Mouse (Mus musculus) heart, postnatal 14 days (tissue): Measurements from ENCODE around the gene Bcat1. TPM values are rescaled to one million over a fixed set of nuclear protein-coding genes. Genes with fewer than 3 reads are reported as not detected.

Experiments used
- DNase-seq, 2 experiments: peaks; one replicate each; pipeline ENCODE4 v3.0.0; 2021 to 2022
- intact Hi-C: fragments of 180-260 bp; cut with DNase I; formaldehyde crosslinking; loops from one replicate; pipeline ENCODE4 v1.15.1; 2025
- long read RNA-seq, 2 experiments: library from polyadenylated mRNA; stranded (forward); transcript quantifications; one replicate each; pipeline ENCODE4 v2.0.0; 2021
- total RNA-seq, 2 experiments: library from RNA; stranded (reverse); gene quantifications; 2 replicates each; pipeline ENCODE4 v1.2.3; 2021

Bcat1 gene
- 1 to 10 TPM; 2.2 to 2.5 TPM for total RNA-seq
- long read RNA-seq, experiment 1, partial matches to known transcripts: 0 of 6 reads
- long read RNA-seq, experiment 1, other reads (novel, unspliced or antisense): 2 of 6 reads
- long read RNA-seq, experiment 2, partial matches to known transcripts: 0 of 4 reads
- long read RNA-seq, experiment 2, other reads (novel, unspliced or antisense): 1 of 4 reads

- intact Hi-C loops: no loop called here
- DNase-seq: peak; percentile 14 to 17
Observed at GRCm38 (mm10) chr6:145075548-145076224, at the start of gene Bcat1. Gene Bcat1, minus strand, starts transcription at chr6:145076184.

- DNase-seq: peak; percentile 38 to 54
- intact Hi-C loops: loop anchor here (5.0 kb wide), 2 partner anchors 38 to 47 kb away; no protein-coding TSS in a partner anchor
Observed at GRCm38 (mm10) chr6:145125591-145126113, 49.7 kb upstream of the Bcat1 start.

DNA sequence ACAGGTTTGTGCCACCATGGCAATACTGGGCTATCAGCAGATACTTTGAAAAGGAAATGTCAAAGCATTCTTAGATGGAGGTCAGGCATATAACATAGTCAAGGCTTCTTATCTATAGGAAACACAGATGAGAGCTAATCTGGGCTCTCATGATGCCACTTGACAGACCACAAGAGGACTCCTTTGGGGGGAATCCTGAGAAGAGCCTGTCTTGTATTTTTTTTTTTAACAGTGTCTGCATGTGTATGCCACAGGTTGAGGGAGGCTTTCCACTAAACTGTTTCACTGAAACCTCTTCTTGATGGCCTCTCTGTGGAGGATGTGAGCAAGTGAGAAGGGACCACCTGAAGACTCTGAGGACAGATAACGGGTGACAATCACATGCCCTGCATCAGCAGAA lies 48.6 kb upstream of the Bcat1 start:
- DNase-seq: no peak
- intact Hi-C loops: loop anchor here (5.0 kb wide), 2 partner anchors 37 to 48 kb away; no protein-coding TSS in a partner anchor

- intact Hi-C loops: no loop called here
- DNase-seq: no peak
Observed at GRCm38 (mm10) chr6:145123136-145124060, 47.4 kb upstream of the Bcat1 start.

DNA sequence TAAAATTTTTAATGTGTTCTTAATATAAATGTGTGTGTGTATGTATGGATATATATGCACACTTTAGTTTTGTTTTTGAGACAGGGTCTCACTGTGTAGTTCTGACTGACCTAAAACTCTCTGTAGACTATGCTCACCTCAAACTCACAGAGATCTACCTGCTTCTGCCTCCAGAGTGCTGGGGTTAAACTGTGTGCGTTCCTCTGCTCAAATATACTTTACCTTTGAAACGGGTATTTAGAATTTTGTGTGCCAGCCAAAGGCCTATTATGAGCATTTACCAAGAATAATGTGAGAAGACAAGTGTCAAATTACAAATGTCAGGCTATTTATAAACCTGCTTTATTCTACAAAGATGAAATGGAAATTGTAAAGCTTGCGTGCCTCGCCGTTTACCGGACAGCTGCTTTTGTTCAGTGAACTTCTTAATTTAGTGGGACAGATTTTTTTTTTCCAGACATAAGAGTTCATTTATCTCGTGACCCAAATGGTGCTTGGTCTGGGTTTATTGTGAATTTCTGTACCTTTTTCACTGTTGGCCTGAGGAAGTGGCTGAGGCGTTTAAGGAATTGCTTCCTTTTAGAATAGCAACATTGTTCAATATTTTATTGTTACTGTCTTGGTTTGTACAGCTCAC lies 46.6 kb upstream of the Bcat1 start:
- DNase-seq: no peak
- intact Hi-C loops: no loop called here

DNA sequence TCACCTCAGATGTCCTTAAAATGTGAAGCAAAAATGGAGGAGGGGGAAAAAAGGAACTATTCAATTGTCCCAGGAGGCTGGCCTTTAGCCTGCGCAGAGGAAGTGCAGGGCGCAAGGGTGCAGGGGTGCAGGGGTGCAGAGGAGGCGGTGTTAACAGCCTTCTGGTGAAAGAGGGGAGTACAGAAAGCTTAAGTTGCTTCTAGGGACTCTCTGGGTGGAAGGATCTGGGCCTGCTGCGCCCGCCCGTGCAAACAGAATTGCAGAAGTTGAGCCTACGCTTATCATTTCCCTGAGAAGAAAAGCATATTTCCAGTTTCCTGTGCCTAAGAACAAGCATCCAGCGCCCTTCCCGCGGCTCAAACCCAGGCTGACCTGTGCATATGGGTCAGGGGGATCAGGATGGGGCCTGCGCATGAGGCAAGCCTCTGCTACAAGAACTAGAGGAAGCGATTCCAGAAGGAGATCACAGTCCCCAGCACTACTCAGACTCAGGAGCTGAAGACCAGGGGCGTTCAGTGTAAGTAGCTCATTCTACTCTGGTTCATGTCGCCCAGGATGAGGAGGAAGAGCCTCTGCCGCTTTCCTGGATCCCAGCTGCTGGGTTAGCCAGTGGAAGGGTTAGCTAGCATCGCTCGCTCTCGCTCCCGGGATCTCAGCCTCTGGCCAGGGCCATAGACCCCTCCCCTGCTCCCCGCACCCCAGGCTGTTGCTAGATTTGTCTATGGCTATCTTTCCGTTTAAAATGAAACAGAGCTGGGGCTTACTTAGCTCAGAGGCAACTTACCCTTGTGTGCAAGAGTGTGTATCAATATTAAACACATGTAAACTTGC lies 45.8 kb upstream of the Bcat1 start:
- peak; percentile 21 for DNase-seq
- intact Hi-C loops: no loop called here

- DNase-seq: peak; percentile 13 to 14
- intact Hi-C loops: no loop called here
Observed at GRCm38 (mm10) chr6:145120787-145121589, 45.0 kb upstream of the Bcat1 start.

GRCm38 (mm10) chr6:145120086-145120485 lies 44.1 kb upstream of the Bcat1 start:
- intact Hi-C loops: no loop called here
- DNase-seq: no peak

GRCm38 (mm10) chr6:145116098-145116672 lies 40.2 kb upstream of the Bcat1 start:
- intact Hi-C loops: no loop called here
- DNase-seq: no peak

DNA sequence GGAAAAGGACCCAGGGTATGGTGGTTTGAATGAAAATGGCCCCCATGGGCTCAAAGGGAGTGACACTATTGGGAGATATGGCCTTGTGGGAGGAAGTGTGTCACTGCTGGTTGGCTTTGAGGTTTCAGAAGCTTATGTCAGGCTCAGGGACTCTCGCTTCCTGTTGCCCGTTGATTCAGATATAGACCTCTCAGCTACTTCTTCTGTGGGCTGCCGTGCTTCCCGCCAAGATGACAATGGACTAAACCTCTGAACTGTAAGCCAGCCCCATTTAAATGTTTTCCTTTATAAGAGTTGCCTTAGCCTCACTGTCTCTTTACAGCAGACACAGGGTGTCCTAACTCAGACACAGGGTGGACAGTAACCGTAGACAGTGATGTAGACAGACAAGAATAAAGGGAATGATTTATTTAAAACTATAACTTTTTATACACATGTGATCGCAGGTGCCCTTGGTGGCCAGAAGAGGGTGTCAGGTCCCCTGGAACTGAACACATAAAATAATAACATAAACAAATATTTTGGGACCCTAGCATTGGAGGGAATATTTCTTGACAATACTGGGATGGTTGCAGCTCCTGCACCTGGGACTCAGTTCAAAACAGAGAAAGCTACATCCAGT lies 39.6 kb upstream of the Bcat1 start, which contains the start of gene Lrmp:
Lrmp (plus strand) TSS at position 178 of the 622 bp plus-strand sequence.
- intact Hi-C loops: no loop called here
- DNase-seq: no peak

DNA sequence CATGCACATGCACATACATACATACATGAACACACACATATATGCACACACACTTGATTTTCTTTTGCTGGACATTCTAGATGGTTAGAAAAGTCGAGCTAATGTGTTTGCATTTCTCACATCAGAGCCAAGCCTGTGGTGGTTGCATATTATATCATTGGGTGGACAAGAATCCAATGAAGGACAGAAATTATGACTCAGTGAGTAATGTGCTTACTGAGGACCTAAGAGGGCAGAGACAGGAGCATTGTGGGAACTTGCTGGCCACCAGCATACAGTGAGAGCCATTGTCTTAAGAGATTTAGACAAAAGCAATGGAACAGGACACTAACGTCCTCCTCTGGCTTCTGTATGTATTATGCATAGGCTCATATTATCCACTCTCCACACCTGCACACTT lies 38.6 kb upstream of the Bcat1 start:
- no peak for DNase-seq
- intact Hi-C loops: no loop called here

GRCm38 (mm10) chr6:145112865-145113264 lies 36.9 kb upstream of the Bcat1 start:
- no peak for DNase-seq
- intact Hi-C loops: no loop called here

- intact Hi-C loops: no loop called here
- DNase-seq: no peak
Observed at GRCm38 (mm10) chr6:145110786-145111185, 34.8 kb upstream of the Bcat1 start.

- DNase-seq: no peak
- intact Hi-C loops: no loop called here
Observed at GRCm38 (mm10) chr6:145106163-145106842, 30.3 kb upstream of the Bcat1 start.

DNA sequence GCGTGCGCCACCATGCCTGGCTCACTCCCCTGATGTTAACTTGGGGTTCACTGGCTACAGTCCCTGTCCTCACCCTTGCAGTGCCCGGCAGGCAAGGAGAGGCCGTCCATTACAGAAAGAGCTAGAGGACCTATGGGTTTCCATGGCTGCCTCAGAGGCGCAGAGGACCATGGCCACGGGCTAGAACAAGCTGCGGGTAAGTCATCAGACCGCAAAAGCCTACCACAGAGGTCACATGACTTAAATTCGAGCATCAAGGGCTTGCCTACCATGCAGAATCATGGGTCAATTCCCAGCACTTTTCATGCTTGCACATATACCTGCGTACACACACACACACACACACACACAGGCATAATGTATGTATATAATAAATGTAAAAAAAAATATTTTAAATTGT lies 29.5 kb upstream of the Bcat1 start:
- no peak for DNase-seq

DNA sequence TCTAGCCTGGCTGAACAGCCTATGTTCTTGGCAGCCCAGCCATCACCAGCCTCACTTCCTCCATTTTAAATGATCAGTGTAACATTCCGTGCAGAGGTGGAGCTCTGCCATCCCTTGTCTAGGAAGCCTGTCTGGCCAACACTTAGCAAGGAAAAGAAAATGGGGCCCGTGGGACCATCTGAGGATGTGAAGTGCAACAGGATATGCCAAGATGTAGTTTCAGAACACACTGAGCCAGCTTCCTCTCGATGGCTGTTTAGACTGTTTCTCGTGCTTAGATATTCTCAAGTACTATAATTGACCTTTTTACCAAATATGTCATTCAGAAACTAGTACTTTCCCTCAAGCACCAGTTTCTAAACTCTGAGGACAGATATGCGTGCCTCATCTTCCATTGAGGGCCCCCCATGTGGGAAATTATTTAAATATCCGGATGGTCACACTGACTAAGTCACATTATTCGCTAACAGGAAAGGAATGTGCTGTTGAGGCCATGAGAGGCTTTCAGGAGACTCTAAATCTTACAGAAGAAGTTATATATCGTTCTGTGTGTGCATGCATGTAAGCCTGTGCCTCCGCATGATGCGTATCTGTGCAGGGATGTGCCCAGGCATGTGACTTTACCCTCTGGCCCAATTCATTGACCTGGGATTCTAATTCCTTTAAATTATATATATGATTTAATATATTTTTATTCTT lies 28.4 kb upstream of the Bcat1 start:
- DNase-seq: no peak
- intact Hi-C loops: no loop called here

More for the DNA sequence above, 29.5 kb upstream of the Bcat1 start:
- intact Hi-C loops: no loop called here

DNA sequence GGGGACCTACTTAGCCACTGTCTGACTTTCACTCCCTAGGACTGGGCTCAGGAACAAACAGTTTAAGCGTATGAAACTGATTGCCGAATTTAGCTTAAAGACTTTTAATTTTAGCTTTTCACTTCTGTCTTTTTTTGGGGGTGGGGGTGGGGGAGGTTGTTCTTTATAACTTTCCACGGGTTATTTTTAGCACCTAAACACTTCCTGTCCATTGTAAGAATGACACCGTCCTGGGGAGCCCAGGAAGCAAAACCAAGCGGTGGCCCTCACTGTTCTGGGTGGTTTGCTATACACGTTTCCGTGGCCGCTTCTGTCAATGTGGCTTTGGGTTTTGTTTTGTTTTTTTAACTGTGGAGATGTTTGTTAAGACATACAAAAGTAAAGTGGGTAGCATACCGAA lies 24.9 kb upstream of the Bcat1 start:
- intact Hi-C loops: no loop called here
- no peak for DNase-seq
